Mouse (Mus musculus): ENCODE measurements around the gene Hsf2bp.
"Not testable (repeated sequence)": the region's sequence is repeated elsewhere in the genome, so short reads cannot be mapped to it uniquely, and the experiment has no call there.

Hsf2bp gene

DNA sequence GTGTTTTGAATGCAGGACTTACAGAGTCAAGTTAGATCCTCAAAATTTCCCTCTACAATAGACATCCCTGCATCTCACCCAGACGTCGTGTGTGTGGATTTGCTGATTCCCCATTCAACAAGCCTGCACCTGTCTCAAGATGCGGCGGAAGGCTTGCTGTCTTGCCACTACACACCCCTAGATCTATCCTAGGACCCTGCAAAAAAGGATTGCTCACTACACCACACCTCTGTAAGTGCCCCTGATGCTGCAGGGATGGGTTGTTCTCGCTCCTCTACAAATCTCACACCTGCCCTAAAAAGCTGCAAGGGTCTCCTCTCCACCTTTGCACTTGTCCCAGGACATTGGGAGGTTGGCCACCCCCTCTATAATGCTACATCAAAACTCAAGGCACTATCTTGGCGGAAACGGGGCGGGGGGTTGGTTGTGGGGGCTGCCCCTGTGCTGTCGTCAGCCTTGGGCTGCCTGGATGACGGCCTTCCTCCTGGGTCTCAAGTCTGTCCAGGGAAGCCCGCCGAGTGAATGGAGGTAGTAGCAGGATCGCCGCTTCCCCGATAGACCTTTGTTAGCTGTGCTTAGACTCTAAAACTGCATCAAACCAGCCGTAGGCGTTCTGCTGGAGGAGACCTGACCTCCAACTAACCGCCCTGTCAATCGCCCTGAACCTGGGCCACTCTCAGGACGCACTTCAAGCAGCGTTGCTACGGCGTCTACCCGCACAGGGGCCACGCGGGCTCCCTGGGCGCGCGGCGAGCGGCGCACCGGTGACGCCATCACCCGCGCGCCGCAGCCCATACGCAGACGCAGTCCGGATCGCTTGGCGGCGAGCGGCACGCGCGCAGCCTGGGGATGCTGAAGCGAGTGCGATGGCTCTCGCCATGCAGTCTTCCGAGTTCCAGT, at the start of gene Hsf2bp, which contains the start of gene Rrp1b:
Hsf2bp (minus strand) TSS at position 741 of the 900 bp plus-strand sequence.
Rrp1b (plus strand) TSS at position 492 of the 900 bp plus-strand sequence.
- DNase-seq: peak; percentile 86 to 88

GRCm38 (mm10) chr17:32083351-32083750, 47.2 kb upstream of the Hsf2bp start:
- no peak for DNase-seq

- DNase-seq: peak; percentile 41 to 68
Measured at GRCm38 (mm10) chr17:32075164-32075563, 39.0 kb upstream of the Hsf2bp start.

GRCm38 (mm10) chr17:32074658-32075057, 38.5 kb upstream of the Hsf2bp start:
- no peak for DNase-seq

- DNase-seq: peak; percentile 84 to 92
Measured at GRCm38 (mm10) chr17:32073359-32073758, 37.2 kb upstream of the Hsf2bp start.

GRCm38 (mm10) chr17:32068810-32069209, 32.7 kb upstream of the Hsf2bp start:
- no peak for DNase-seq

DNA sequence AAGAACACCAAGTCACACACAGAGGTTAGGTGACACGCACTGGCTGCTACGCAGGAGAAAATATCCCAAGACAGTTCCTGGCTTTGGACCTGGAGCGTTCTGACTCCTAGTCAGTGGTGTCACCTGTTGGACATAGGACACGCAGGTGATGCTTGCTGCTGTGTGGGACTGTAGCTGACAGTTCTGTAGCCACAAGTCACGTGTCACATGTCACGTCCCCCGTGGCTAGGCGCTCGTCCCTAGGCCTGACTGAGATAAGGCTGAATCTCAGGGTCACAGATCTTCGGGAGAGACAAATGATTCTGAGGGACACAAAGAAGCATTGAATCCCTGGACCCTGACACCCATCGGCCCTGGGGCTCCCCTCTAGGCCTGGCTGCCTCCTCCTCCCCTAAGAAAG, 32.2 kb upstream of the Hsf2bp start:
- no peak for DNase-seq

DNA sequence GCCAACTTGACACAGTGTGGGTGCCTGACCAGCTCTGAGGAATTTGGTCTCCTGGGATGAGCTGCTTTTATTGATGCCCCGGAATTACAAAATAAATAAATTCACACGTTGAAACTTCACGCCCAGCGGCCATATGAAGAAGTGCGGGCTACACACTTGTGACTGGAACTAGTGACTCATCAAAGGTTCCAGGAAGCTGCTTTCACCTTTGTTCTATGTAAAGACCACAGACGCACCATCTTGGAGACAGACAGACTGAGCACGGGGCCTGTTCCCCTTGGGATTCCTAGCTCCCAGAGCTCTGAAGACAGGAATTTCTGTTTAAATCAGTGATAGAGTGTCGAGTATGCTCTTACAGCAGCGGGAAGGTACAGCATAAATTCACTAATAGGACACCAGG, 31.4 kb upstream of the Hsf2bp start:
- no peak for DNase-seq

GRCm38 (mm10) chr17:32064762-32065161, 28.6 kb upstream of the Hsf2bp start:
- DNase-seq: not testable (repeated sequence)

- DNase-seq: no peak
Measured at GRCm38 (mm10) chr17:32063654-32064053, 27.5 kb upstream of the Hsf2bp start.

- no peak for DNase-seq
Measured at GRCm38 (mm10) chr17:32061219-32061618, 25.1 kb upstream of the Hsf2bp start.

DNA sequence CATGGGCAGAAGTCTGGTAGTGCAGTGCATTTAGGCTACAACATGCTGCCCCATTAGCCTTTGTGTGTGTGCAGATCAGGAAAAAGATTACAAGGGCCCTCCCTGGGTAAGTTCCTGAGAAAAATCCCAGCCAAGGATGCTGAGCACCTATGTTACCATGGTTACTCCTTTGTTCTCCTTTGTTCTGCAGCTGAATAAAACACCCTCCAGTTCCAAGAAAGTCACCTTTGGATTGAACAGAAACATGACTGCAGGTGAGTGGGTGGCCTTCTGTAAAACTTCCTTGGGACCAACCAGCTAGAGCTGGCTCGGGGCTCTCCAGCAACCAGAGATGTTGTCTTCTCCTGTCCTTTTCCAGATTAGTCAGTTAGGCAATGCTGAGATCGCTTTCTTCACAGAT, 22.9 kb upstream of the Hsf2bp start:
- no peak for DNase-seq

DNA sequence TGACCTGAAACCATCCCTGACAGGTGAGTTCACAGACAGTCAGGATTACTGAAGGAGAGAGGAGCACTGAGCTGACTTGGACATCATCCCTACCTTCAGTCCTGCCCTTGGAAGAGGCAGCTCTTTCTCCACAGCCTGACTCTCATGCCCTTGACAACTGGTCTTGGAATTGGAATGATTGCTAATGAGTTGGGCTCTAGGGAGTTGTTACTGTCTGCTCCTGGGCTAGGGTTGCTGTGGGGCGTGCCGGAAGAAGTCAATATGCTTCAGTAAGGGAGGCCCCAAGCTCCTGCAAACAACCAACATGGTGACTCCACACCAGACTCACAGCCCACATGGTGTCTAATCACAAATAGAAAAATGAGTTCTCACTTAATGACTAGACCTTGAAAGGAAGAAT, 21.7 kb upstream of the Hsf2bp start:
- no peak for DNase-seq

DNA sequence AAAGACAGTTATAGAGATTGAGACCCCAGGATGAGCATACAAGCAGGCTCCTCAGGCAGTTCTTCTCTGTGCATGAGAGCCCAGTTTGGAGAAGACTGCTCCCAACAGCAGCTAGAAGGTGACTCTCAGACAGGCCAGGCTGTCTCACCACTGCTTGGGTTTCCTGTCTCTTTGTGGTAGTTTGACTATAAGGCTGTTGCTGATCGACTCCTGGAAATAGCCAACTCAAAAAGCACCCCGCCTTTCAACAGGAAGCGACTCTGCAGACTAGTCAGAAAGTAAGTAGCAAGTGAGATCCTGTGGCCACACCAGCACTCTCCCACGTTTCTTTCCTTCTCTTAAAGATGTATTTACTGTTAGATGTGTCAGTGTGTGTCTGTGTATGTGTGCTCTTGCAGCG, 17.5 kb upstream of the Hsf2bp start:
- no peak for DNase-seq

DNA sequence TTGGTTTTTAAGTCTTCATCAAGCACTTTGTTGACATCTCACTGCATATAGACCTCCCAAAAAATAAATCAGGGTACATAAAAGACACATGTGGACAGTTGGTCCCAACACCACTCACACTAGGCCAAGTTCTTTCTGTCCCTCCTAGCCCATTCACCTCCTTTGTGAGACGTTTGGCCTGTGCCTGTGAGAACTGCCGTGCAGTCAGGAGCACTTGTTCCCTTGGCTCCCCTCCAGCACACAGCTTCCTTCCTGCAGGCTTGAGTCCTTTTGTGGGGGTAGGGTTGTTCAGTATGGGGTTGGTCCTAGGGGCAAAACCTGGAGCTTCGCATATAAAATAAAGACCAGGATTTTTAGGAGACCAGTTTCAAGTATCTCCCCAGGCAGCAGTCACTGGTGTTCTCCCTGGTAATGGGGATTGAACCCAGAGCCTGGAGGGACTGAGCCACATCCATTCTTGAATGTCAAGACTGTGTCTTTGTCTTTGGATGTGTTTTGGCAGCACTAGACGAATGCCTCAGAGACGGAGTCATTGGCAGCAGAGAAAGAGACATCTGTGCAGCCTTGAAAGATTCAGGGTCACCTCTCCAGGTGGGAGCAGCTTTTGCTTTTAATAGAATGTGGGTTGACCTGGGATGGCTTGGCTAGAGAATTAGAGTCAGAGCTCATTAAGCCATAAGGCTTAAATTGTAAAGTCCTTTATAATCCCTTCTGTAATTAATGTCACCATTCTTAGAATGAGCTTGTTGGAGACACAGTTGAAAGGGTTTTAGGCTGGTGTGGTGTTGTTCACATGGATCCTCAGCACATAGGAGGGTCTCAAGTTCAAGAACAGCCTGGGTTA, 16.3 kb upstream of the Hsf2bp start:
- peak in 1 of 2 experiments; percentile 38 for DNase-seq

- no peak for DNase-seq
Measured at GRCm38 (mm10) chr17:32050609-32051008, 14.5 kb upstream of the Hsf2bp start.

- no peak for DNase-seq
Measured at GRCm38 (mm10) chr17:32049914-32050313, 13.8 kb upstream of the Hsf2bp start.

DNA sequence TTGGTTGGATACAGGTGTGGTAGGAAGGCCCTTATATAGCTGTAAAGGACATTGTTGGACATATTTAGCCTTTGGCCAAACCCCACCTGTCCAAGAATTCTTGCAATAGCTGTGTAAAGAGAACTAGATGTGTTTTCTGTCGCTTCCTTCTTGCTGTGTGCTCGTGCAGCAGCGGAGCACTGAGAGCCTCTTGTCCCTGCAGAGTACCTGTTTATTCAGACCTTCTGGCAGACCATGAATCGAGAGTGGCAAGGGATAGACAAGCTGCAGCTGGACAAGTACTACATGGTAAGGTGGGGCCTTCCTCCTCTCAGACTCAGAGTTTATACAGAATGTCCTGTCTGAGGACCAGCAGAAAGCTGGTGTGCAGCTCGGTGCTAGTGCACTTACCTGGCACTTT, 12.2 kb upstream of the Hsf2bp start:
- DNase-seq: no peak

GRCm38 (mm10) chr17:32046541-32046940, 10.4 kb upstream of the Hsf2bp start:
- no peak for DNase-seq

DNA sequence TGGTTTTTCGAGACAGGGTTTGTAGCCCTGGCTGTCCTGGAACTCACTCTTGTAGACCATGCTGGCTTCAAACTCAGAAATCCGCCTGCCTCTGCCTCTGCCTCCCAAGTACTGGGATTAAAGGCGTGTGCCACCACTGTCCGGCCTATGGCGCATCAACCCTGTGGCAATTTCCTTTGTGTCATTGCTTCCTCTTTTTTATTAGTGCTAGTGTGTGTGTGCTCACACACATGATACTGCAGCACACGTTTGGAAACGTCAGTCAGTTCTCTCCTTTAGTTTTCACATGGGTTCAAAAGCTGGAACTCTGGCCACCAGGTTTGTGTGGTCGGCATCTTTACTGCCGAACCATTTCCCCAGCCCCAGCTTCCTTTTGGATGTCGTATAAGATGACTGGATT, 4.1 kb upstream of the Hsf2bp start:
- DNase-seq: no peak

DNA sequence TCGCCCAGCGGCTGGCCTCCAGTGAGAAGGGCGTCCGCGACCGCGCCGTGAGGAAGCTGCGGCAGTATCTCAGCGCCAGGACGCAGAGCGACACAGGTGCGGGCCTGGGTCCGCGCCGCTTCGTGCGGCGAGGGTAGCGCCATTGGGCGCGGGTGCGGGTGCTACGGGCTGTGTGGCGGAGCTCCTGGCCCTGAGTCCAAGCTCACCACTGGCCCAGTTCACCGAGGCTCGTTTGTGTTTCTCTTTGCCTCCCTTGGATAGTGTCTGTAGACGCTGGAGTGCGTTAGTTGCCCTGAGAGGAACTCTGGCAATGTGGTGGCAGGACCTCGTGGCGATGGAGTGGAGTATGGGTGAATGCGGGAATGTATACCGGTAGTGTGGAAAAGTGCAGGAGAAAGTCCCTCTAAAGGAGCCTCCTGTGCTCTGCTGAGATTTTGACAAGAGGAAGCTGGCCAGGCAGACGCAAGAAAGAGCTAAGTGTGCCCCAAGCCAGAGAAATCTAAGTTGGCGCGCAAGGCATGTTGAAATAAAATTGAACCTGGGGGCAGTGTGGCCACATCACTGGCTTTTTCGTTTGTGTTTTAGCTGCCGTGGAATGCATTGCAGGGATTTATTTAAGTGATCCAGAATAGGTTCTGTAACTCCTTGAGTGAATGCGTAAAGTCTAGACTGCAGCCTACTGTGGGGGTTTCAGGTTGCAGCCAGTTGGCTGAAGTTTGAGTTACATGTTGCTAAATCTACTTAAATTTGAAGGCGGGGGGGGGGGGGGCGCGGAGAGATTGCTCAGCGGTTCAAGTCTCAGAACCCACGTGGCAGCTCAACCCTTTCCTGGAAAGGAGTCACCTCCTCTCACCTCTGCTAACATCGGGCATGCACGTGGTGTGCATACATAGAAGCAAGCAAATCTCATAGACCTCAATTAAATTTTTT, 625 bp upstream of the Hsf2bp start:
- no peak for DNase-seq

DNA sequence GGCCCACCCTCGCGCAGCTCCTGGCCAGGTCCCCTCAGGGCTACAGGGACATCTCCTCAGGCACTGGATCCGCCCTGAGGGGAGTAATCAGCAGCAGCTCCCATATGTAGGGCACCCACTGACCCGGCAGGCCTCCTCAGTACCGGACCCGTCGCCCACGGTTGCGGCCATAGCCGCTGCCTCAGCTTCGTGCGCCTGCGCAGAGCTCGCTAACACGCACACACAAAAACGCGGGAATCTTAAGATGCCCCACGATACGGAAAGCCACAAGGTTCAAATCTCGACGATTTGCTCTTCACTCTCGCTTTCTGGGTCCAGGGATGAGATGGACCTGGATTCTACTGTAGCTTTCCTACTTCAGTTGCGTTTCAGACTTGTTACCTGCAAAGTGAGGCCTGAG, 1.8 kb downstream of the Hsf2bp start:
- no peak for DNase-seq

GRCm38 (mm10) chr17:32031684-32032083, 4.5 kb downstream of the Hsf2bp start:
- no peak for DNase-seq
